Mouse (Mus musculus) hindbrain, embryonic 12.5 days (tissue): ENCODE measurements at regions not wholly inside any gene's neighbourhood (a gene's known extent, or its start where the extent isn't known, plus 50 kb on each side); places are given as distances from the start of the nearest gene placed in this dataset.

ENCODE experiments used
- ATAC-seq: fragments of 200-750 bp; cut with Nextera tagmentation; 2 replicates; pipeline ENCODE4 v1.8.0; 2017; ENCODE audit warnings: moderate TSS enrichment; ENCODE audit not compliant: low FRiP score
- H3K27ac ChIP-seq: fragments of 300-500 bp; sonication (generic); 2 replicates; pipeline ENCODE4 v1.5.1; 2016; ENCODE audit warnings: mild to moderate bottlenecking
- H3K27me3 ChIP-seq: fragments of 300-500 bp; sonication (generic); 2 replicates; pipeline ENCODE4 v1.6.1; 2016; ENCODE audit warnings: mild to moderate bottlenecking
- H3K36me3 ChIP-seq: fragments of 300-500 bp; sonication (generic); 2 replicates; pipeline ENCODE4 v1.6.1; 2016; ENCODE audit warnings: mild to moderate bottlenecking
- H3K4me1 ChIP-seq: fragments of 300-500 bp; sonication (generic); 2 replicates; pipeline ENCODE4 v1.6.1; 2016
- H3K4me2 ChIP-seq: fragments of 300-500 bp; sonication (generic); replicated peaks from 2 replicates; pipeline ENCODE4 v1.6.1; 2016; ENCODE audit warnings: mild to moderate bottlenecking
- H3K4me3 ChIP-seq: fragments of 300-500 bp; sonication (generic); 2 replicates; pipeline ENCODE4 v1.5.1; 2016; ENCODE audit warnings: mild to moderate bottlenecking
- H3K9ac ChIP-seq: fragments of 300-500 bp; sonication (generic); 2 replicates; pipeline ENCODE4 v1.6.1; 2016; ENCODE audit warnings: mild to moderate bottlenecking, moderate library complexity
- H3K9me3 ChIP-seq: fragments of 300-500 bp; sonication (generic); replicated peaks from 2 replicates; pipeline ENCODE4 v1.6.1; 2016; ENCODE audit warnings: mild to moderate bottlenecking
- WGBS: fragments of 180-500 bp; shearing (Covaris S2); methylation state at CpG from one replicate; pipeline ENCODE4 v1.1.7; 2016; 5-methylcytosine and 5-hydroxymethylcytosine counted together

GRCm38 (mm10) chr19:21166939-21167338 lies 105.1 kb upstream of the Zfand5 start:
- Histone ChIP-seq H3K27me3 (no peaks in the 10 kb centered on the region), H3K36me3 (no peaks in the 10 kb centered on the region), H3K4me1 (peaks cover 22% of the 10 kb centered on the region), H3K27ac (peak overlapping the region; percentile 64; the same call in 1 of the 2 replicates), H3K4me2 (0 out of 2 replicates have a peak overlapping the region, but pooled peaks have one; percentile 1), H3K9ac (no peak overlapping the region), H3K9me3 (no peaks in the 10 kb centered on the region), H3K4me3 (no peak overlapping the region)
- peak; percentile 44 for ATAC-seq
- WGBS: 10% methylated on average over 4 of the region's 4 CpGs

GRCm38 (mm10) chr19:21166465-21166860 lies 105.6 kb upstream of the Zfand5 start:
- no peak overlapping the region for H3K9ac ChIP-seq
- ATAC-seq: peak; percentile 11; the same call in 1 of the 2 replicates

GRCm38 (mm10) chr19:21165763-21166464 lies 106.2 kb upstream of the Zfand5 start:
- H3K9ac ChIP-seq: no peak overlapping the region
- H3K9me3 ChIP-seq: no peaks in the 10 kb centered on the region
- H3K27me3 ChIP-seq: no peaks in the 10 kb centered on the region
- ATAC-seq: peak; percentile 81
- no peaks in the 10 kb centered on the region for H3K36me3 ChIP-seq
- peaks cover 24% of the 10 kb centered on the region for H3K4me1 ChIP-seq
- H3K4me3 ChIP-seq: no peak overlapping the region
- H3K27ac ChIP-seq: peak overlapping the region; percentile 64
- H3K4me2 ChIP-seq: peak overlapping the region; percentile 36
- WGBS: 17% methylated on average over 10 of the region's 10 CpGs

More at GRCm38 (mm10) chr19:21166465-21166860, 105.6 kb upstream of the Zfand5 start:
- Histone ChIP-seq H3K4me3 (no peak overlapping the region), H3K9me3 (no peaks in the 10 kb centered on the region), H3K4me2 (peak overlapping the region; percentile 36), H3K36me3 (no peaks in the 10 kb centered on the region), H3K27ac (peak overlapping the region; percentile 64), H3K27me3 (no peaks in the 10 kb centered on the region), H3K4me1 (peaks cover 22% of the 10 kb centered on the region)
- 29% methylated on average over 5 of the region's 5 CpGs for WGBS

- Histone ChIP-seq H3K27ac (no peak overlapping the region), H3K4me2 (no peak overlapping the region), H3K36me3 (no peaks in the 10 kb centered on the region), H3K4me1 (peaks cover 31% of the 10 kb centered on the region), H3K4me3 (no peak overlapping the region), H3K27me3 (no peaks in the 10 kb centered on the region), H3K9ac (no peak overlapping the region), H3K9me3 (no peaks in the 10 kb centered on the region)
- WGBS: 88% methylated on average over 2 of the region's 2 CpGs
- no peak for ATAC-seq
These were observed 108.1 kb upstream of the Zfand5 start for GRCm38 (mm10) chr19:21163978-21164377.

GRCm38 (mm10) chr19:21160946-21161345 lies 111.1 kb upstream of the Zfand5 start:
- Histone ChIP-seq H3K36me3 (no peaks in the 10 kb centered on the region), H3K9ac (no peak overlapping the region), H3K27me3 (no peaks in the 10 kb centered on the region), H3K9me3 (no peaks in the 10 kb centered on the region), H3K4me3 (no peak overlapping the region), H3K4me2 (no peak overlapping the region), H3K4me1 (peaks cover 12% of the 10 kb centered on the region), H3K27ac (no peak overlapping the region)
- under 1% methylated on average over 4 of the region's 4 CpGs for WGBS
- ATAC-seq: no peak

GRCm38 (mm10) chr19:21159189-21160137 lies 112.6 kb upstream of the Zfand5 start:
- Histone ChIP-seq H3K36me3 (no peaks in the 10 kb centered on the region), H3K4me1 (peaks cover 8% of the 10 kb centered on the region), H3K27ac (no peak overlapping the region), H3K9me3 (no peaks in the 10 kb centered on the region), H3K4me2 (no peak overlapping the region), H3K4me3 (no peak overlapping the region), H3K9ac (no peak overlapping the region), H3K27me3 (no peaks in the 10 kb centered on the region)
- ATAC-seq: no peak
- WGBS: 62% methylated on average over 8 of the region's 8 CpGs

GRCm38 (mm10) chr19:21154162-21154561 lies 117.9 kb upstream of the Zfand5 start:
- 46% methylated on average over 1 of the region's 1 CpGs for WGBS
- H3K4me3 ChIP-seq: no peak overlapping the region
- no peak for ATAC-seq

GRCm38 (mm10) chr19:21152027-21152426 lies 120.1 kb upstream of the Zfand5 start:
- H3K4me3 ChIP-seq: no peak overlapping the region
- H3K27me3 ChIP-seq: no peaks in the 10 kb centered on the region
- H3K36me3 ChIP-seq: no peaks in the 10 kb centered on the region
- WGBS: 30% methylated on average over 3 of the region's 3 CpGs
- no peak overlapping the region for H3K27ac ChIP-seq
- H3K4me2 ChIP-seq: no peak overlapping the region
- H3K4me1 ChIP-seq: peaks cover 6% of the 10 kb centered on the region; the same call in 1 of the 2 replicates
- H3K9ac ChIP-seq: no peak overlapping the region
- ATAC-seq: peak; percentile 69
- H3K9me3 ChIP-seq: no peaks in the 10 kb centered on the region

More at GRCm38 (mm10) chr19:21154162-21154561, 117.9 kb upstream of the Zfand5 start:
- Histone ChIP-seq H3K36me3 (no peaks in the 10 kb centered on the region), H3K4me1 (peaks cover 6% of the 10 kb centered on the region; the same call in 1 of the 2 replicates), H3K4me2 (no peak overlapping the region), H3K9ac (no peak overlapping the region), H3K27ac (no peak overlapping the region), H3K9me3 (no peaks in the 10 kb centered on the region), H3K27me3 (no peaks in the 10 kb centered on the region)

- Histone ChIP-seq H3K4me2 (no peak overlapping the region), H3K9me3 (no peaks in the 10 kb centered on the region), H3K27ac (no peak overlapping the region), H3K27me3 (no peaks in the 10 kb centered on the region), H3K4me1 (peaks cover 6% of the 10 kb centered on the region; the same call in 1 of the 2 replicates), H3K36me3 (no peaks in the 10 kb centered on the region), H3K9ac (no peak overlapping the region), H3K4me3 (no peak overlapping the region)
- no peak for ATAC-seq
- 71% methylated on average over 3 of the region's 3 CpGs for WGBS
These were observed 121.2 kb upstream of the Zfand5 start for GRCm38 (mm10) chr19:21150849-21151248.

GRCm38 (mm10) chr19:21150241-21150640 lies 121.8 kb upstream of the Zfand5 start:
- H3K4me3 ChIP-seq: no peak overlapping the region
- 94% methylated on average over 1 of the region's 1 CpGs for WGBS
- no peak overlapping the region for H3K4me2 ChIP-seq
- no peaks in the 10 kb centered on the region for H3K36me3 ChIP-seq
- H3K9ac ChIP-seq: no peak overlapping the region
- H3K4me1 ChIP-seq: peaks cover 6% of the 10 kb centered on the region; the same call in 1 of the 2 replicates
- H3K27ac ChIP-seq: no peak overlapping the region
- no peaks in the 10 kb centered on the region for H3K27me3 ChIP-seq
- H3K9me3 ChIP-seq: no peaks in the 10 kb centered on the region
- ATAC-seq: no peak

GRCm38 (mm10) chr19:21146860-21147390 lies 125.2 kb upstream of the Zfand5 start:
- Histone ChIP-seq H3K27ac (no peak overlapping the region), H3K36me3 (no peaks in the 10 kb centered on the region), H3K4me1 (peaks cover 8% of the 10 kb centered on the region), H3K9ac (no peak overlapping the region), H3K27me3 (no peaks in the 10 kb centered on the region), H3K9me3 (no peaks in the 10 kb centered on the region), H3K4me2 (no peak overlapping the region), H3K4me3 (no peak overlapping the region)
- ATAC-seq: no peak
- 91% methylated on average over 4 of the region's 4 CpGs for WGBS

- Histone ChIP-seq H3K36me3 (no peaks in the 10 kb centered on the region), H3K9me3 (no peaks in the 10 kb centered on the region), H3K27me3 (no peaks in the 10 kb centered on the region), H3K4me1 (peaks cover 5% of the 10 kb centered on the region), H3K4me3 (no peak overlapping the region), H3K27ac (no peak overlapping the region), H3K4me2 (no peak overlapping the region), H3K9ac (no peak overlapping the region)
- ATAC-seq: no peak
- WGBS: 21% methylated on average over 13 of the region's 13 CpGs
These were observed 127.3 kb upstream of the Zfand5 start for GRCm38 (mm10) chr19:21144659-21145283.
